Mouse (Mus musculus) neural tube, embryonic 13.5 days (tissue): ENCODE measurements around the gene Kcnk3. TPM values are rescaled to one million over a fixed set of nuclear protein-coding genes. Genes with fewer than 3 reads are reported as not detected.

Experiments used
- ATAC-seq: fragments of 200-750 bp; cut with Nextera tagmentation; 2 replicates; pipeline ENCODE4 v1.8.0; 2017; ENCODE audit warnings: low read depth, mild to moderate bottlenecking, moderate TSS enrichment, moderate library complexity
- H3K27ac ChIP-seq: fragments of 300-500 bp; sonication (generic); replicated peaks from 2 replicates; pipeline ENCODE4 v1.5.1; 2015; ENCODE audit warnings: moderate library complexity, mild to moderate bottlenecking, inconsistent platforms
- H3K27me3 ChIP-seq: fragments of 300-500 bp; sonication (generic); 2 replicates; pipeline ENCODE4 v1.6.1; 2015; ENCODE audit warnings: mild to moderate bottlenecking, inconsistent platforms
- H3K36me3 ChIP-seq: fragments of 300-500 bp; sonication (generic); 2 replicates; pipeline ENCODE4 v1.6.1; 2015; ENCODE audit warnings: mild to moderate bottlenecking, inconsistent platforms
- H3K4me1 ChIP-seq: fragments of 300-500 bp; sonication (generic); replicated peaks from 2 replicates; pipeline ENCODE4 v1.6.1; 2015; ENCODE audit warnings: inconsistent platforms
- H3K4me2 ChIP-seq: fragments of 300-500 bp; sonication (generic); 2 replicates; pipeline ENCODE4 v1.6.1; 2015; ENCODE audit warnings: inconsistent platforms, mild to moderate bottlenecking, moderate library complexity
- H3K4me3 ChIP-seq: fragments of 300-500 bp; sonication (generic); 2 replicates; pipeline ENCODE4 v1.5.1; 2015; ENCODE audit warnings: mild to moderate bottlenecking, inconsistent platforms
- H3K9ac ChIP-seq: fragments of 300-500 bp; sonication (generic); 2 replicates; pipeline ENCODE4 v1.6.1; 2015; ENCODE audit warnings: moderate library complexity, mild to moderate bottlenecking, inconsistent platforms
- H3K9me3 ChIP-seq: fragments of 300-500 bp; sonication (generic); 2 replicates; pipeline ENCODE4 v1.6.1; 2016; ENCODE audit warnings: inconsistent platforms
- WGBS: fragments of 180-500 bp; shearing (Covaris S2); methylation state at CpG from one replicate; pipeline ENCODE4 v1.1.7; 2015; 5-methylcytosine and 5-hydroxymethylcytosine counted together
- polyA plus RNA-seq: library from polyadenylated mRNA; unstranded; fragments of >200 nt; fragmentation: Nextera tagmentation; extraction: Ambion mirVana; gene quantifications from 2 replicates; pipeline ENCODE4 v1.2.1, GENCODE M21; 2015

The Kcnk3 gene
- polyA plus RNA-seq, 1 experiment from 2014 or later = 6.1 TPM

GRCm38 (mm10) chr5:30589546-30589945 lies 1.6 kb downstream of the Kcnk3 start:
- no peak overlapping the region for H3K27ac ChIP-seq
- peaks cover 37% of the 10 kb centered on the region for H3K4me1 ChIP-seq
- peak overlapping the region; percentile 83; the same call in 1 of the 2 replicates for H3K9ac ChIP-seq
- H3K4me2 ChIP-seq = peak overlapping the region; percentile 93
- H3K36me3 ChIP-seq = no peaks in the 10 kb centered on the region
- 72% methylated on average over 3 of the region's 3 CpGs for WGBS
- no peak for ATAC-seq
- H3K4me3 ChIP-seq = peak overlapping the region; percentile 65
- H3K9me3 ChIP-seq = no peaks in the 10 kb centered on the region
- peaks cover 57% of the 10 kb centered on the region for H3K27me3 ChIP-seq

GRCm38 (mm10) chr5:30590231-30590630 lies 2.3 kb downstream of the Kcnk3 start:
- H3K36me3 ChIP-seq = no peaks in the 10 kb centered on the region
- no peak overlapping the region for H3K27ac ChIP-seq
- ATAC-seq = no peak
- H3K4me2 ChIP-seq = no peak overlapping the region
- peaks cover 43% of the 10 kb centered on the region for H3K4me1 ChIP-seq
- H3K9ac ChIP-seq = no peak overlapping the region
- WGBS = 81% methylated on average over 5 of the region's 5 CpGs
- H3K9me3 ChIP-seq = no peaks in the 10 kb centered on the region
- H3K27me3 ChIP-seq = peaks cover 53% of the 10 kb centered on the region
- H3K4me3 ChIP-seq = no peak overlapping the region

GRCm38 (mm10) chr5:30591205-30591731 lies 3.3 kb downstream of the Kcnk3 start:
- no peak overlapping the region for H3K27ac ChIP-seq
- H3K4me2 ChIP-seq = no peak overlapping the region
- 60% methylated on average over 5 of the region's 5 CpGs for WGBS
- H3K36me3 ChIP-seq = no peaks in the 10 kb centered on the region
- H3K9me3 ChIP-seq = no peaks in the 10 kb centered on the region
- peaks cover 46% of the 10 kb centered on the region for H3K4me1 ChIP-seq
- no peak overlapping the region for H3K4me3 ChIP-seq
- H3K9ac ChIP-seq = no peak overlapping the region
- no peak for ATAC-seq
- H3K27me3 ChIP-seq = peaks cover 43% of the 10 kb centered on the region

GRCm38 (mm10) chr5:30591786-30592185 lies 3.8 kb downstream of the Kcnk3 start:
- H3K4me1 ChIP-seq = peaks cover 46% of the 10 kb centered on the region
- ATAC-seq = no peak
- WGBS = 71% methylated on average over 8 of the region's 8 CpGs
- H3K4me3 ChIP-seq = no peak overlapping the region
- H3K36me3 ChIP-seq = no peaks in the 10 kb centered on the region
- no peaks in the 10 kb centered on the region for H3K9me3 ChIP-seq
- no peak overlapping the region for H3K9ac ChIP-seq
- H3K27ac ChIP-seq = no peak overlapping the region
- H3K27me3 ChIP-seq = peaks cover 38% of the 10 kb centered on the region
- no peak overlapping the region for H3K4me2 ChIP-seq

- ATAC-seq = no peak
- no peak overlapping the region for H3K27ac ChIP-seq
- peaks cover 31% of the 10 kb centered on the region for H3K27me3 ChIP-seq
- 77% methylated on average over 11 of the region's 11 CpGs for WGBS
- H3K9ac ChIP-seq = no peak overlapping the region
- no peak overlapping the region for H3K4me3 ChIP-seq
- no peak overlapping the region for H3K4me2 ChIP-seq
- H3K36me3 ChIP-seq = no peaks in the 10 kb centered on the region
- H3K9me3 ChIP-seq = no peaks in the 10 kb centered on the region
- peaks cover 40% of the 10 kb centered on the region for H3K4me1 ChIP-seq
Measured at GRCm38 (mm10) chr5:30592279-30592980, 4.5 kb downstream of the Kcnk3 start.

- Histone ChIP-seq H3K36me3 (no peaks in the 10 kb centered on the region), H3K9ac (no peak overlapping the region), H3K4me1 (peaks cover 39% of the 10 kb centered on the region), H3K4me3 (no peak overlapping the region), H3K27me3 (peaks cover 31% of the 10 kb centered on the region), H3K9me3 (no peaks in the 10 kb centered on the region), H3K27ac (no peak overlapping the region), H3K4me2 (no peak overlapping the region)
- WGBS = 78% methylated on average over 11 of the region's 11 CpGs
- no peak for ATAC-seq
Measured at GRCm38 (mm10) chr5:30593360-30593759, 5.4 kb downstream of the Kcnk3 start.

GRCm38 (mm10) chr5:30593811-30594504 lies 6.0 kb downstream of the Kcnk3 start:
- ATAC-seq = no peak

GRCm38 (mm10) chr5:30594953-30595560 lies 7.1 kb downstream of the Kcnk3 start:
- no peak overlapping the region for H3K4me3 ChIP-seq
- ATAC-seq = no peak
- peaks cover 15% of the 10 kb centered on the region for H3K27me3 ChIP-seq
- 40% methylated on average over 6 of the region's 6 CpGs for WGBS
- H3K36me3 ChIP-seq = no peaks in the 10 kb centered on the region
- H3K4me2 ChIP-seq = no peak overlapping the region
- H3K9ac ChIP-seq = no peak overlapping the region
- H3K4me1 ChIP-seq = peaks cover 25% of the 10 kb centered on the region
- no peak overlapping the region for H3K27ac ChIP-seq
- no peaks in the 10 kb centered on the region for H3K9me3 ChIP-seq

More at GRCm38 (mm10) chr5:30593811-30594504, 6.0 kb downstream of the Kcnk3 start:
- peaks cover 34% of the 10 kb centered on the region for H3K4me1 ChIP-seq
- no peak overlapping the region for H3K27ac ChIP-seq
- no peak overlapping the region for H3K4me2 ChIP-seq
- peaks cover 26% of the 10 kb centered on the region for H3K27me3 ChIP-seq
- H3K9ac ChIP-seq = no peak overlapping the region
- H3K9me3 ChIP-seq = no peaks in the 10 kb centered on the region
- 50% methylated on average over 10 of the region's 10 CpGs for WGBS
- no peak overlapping the region for H3K4me3 ChIP-seq
- no peaks in the 10 kb centered on the region for H3K36me3 ChIP-seq

GRCm38 (mm10) chr5:30601397-30601796 lies 13.4 kb downstream of the Kcnk3 start:
- Histone ChIP-seq H3K9me3 (no peaks in the 10 kb centered on the region), H3K36me3 (no peaks in the 10 kb centered on the region), H3K4me1 (peaks cover 7% of the 10 kb centered on the region; the same call in 1 of the 2 replicates), H3K4me3 (no peak overlapping the region), H3K27me3 (no peaks in the 10 kb centered on the region), H3K27ac (no peak overlapping the region), H3K9ac (no peak overlapping the region), H3K4me2 (no peak overlapping the region)
- 48% methylated on average over 4 of the region's 4 CpGs for whole genome bisulfite sequencing
- ATAC-seq = no peak

- Histone ChIP-seq H3K4me3 (no peak overlapping the region), H3K4me2 (no peak overlapping the region), H3K4me1 (peaks cover 7% of the 10 kb centered on the region; the same call in 1 of the 2 replicates), H3K36me3 (no peaks in the 10 kb centered on the region), H3K27me3 (no peaks in the 10 kb centered on the region), H3K9ac (no peak overlapping the region), H3K27ac (no peak overlapping the region), H3K9me3 (no peaks in the 10 kb centered on the region)
- WGBS = 40% methylated on average over 3 of the region's 3 CpGs
- no peak for ATAC-seq
Measured at GRCm38 (mm10) chr5:30603255-30603654, 15.3 kb downstream of the Kcnk3 start.

GRCm38 (mm10) chr5:30603926-30604325 lies 16.0 kb downstream of the Kcnk3 start:
- 49% methylated on average over 4 of the region's 4 CpGs for WGBS
- H3K4me3 ChIP-seq = no peak overlapping the region
- peaks cover 7% of the 10 kb centered on the region; the same call in 1 of the 2 replicates for H3K4me1 ChIP-seq
- H3K9me3 ChIP-seq = no peaks in the 10 kb centered on the region
- H3K9ac ChIP-seq = no peak overlapping the region
- H3K36me3 ChIP-seq = no peaks in the 10 kb centered on the region
- H3K4me2 ChIP-seq = no peak overlapping the region
- no peak overlapping the region for H3K27ac ChIP-seq
- H3K27me3 ChIP-seq = no peaks in the 10 kb centered on the region
- no peak for ATAC-seq

- 81% methylated on average over 8 of the region's 8 CpGs for WGBS
- H3K4me3 ChIP-seq = no peak overlapping the region
- H3K4me2 ChIP-seq = no peak overlapping the region
- no peak overlapping the region for H3K27ac ChIP-seq
- H3K9me3 ChIP-seq = no peaks in the 10 kb centered on the region
- ATAC-seq = no peak
- no peak overlapping the region for H3K9ac ChIP-seq
- no peaks in the 10 kb centered on the region for H3K27me3 ChIP-seq
- peaks cover 7% of the 10 kb centered on the region; the same call in 1 of the 2 replicates for H3K4me1 ChIP-seq
- no peaks in the 10 kb centered on the region for H3K36me3 ChIP-seq
Measured at GRCm38 (mm10) chr5:30604769-30605188, 16.8 kb downstream of the Kcnk3 start.
